Mouse (Mus musculus): ENCODE data around the gene Tpbpa.
"Not testable (repeated sequence)": the region's sequence is repeated elsewhere in the genome, so short reads cannot be mapped to it uniquely, and the experiment has no call there.

Gene Tpbpa

GRCm38 (mm10) chr13:60941884-60942283 lies at the start of gene Tpbpa:
TSS of gene Tpbpa (minus strand) at chr13:60941984.
- not testable (repeated sequence) for DNase-seq (ENCODE audit: extremely low read depth, low read depth)

- not testable (repeated sequence) for DNase-seq (ENCODE audit: extremely low read depth, low read depth)
Observed at GRCm38 (mm10) chr13:60986915-60987314, 45.1 kb upstream of the Tpbpa start.

DNA sequence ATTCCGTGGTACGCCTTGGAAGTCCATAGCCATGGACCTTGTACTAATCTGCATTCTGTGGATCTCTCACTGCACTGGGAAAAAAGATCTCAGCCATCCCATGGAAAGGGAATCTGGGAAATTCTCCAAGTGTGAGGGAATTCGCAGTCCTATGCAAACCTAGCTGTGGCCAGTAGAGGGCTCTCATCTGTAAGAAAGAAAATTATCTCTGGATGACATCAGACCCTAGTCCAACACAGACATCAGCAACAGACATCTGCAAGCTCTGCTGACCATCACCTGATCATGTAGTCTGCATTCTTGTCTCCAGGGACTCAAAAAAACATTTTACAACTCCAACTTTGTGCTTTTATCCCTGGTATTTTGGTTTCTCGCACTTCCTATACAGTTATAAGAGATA lies 30.5 kb upstream of the Tpbpa start:
- DNase-seq (ENCODE audit: extremely low read depth, low read depth), result not testable (repeated sequence)

DNA sequence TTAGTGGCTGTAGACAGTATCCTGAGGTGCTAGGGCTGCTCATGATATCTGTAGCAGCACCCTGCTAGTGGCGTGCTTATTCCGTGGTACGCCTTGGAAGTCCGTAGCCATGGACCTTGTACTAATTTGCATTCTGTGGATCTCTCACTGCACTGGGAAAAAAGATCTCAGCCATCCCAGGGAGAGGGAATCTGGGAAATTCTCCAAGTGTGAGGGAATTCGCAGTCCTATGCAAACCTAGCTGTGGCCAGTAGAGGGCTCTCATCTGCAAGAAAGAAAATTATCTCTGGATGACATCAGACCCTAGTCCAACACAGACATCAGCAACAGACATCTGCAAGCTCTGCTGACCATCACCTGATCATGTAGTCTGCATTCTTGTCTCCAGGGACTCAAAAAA lies 22.2 kb upstream of the Tpbpa start:
- DNase-seq (ENCODE audit: extremely low read depth, low read depth), result not testable (repeated sequence)

GRCm38 (mm10) chr13:60961706-60962105 lies 19.9 kb upstream of the Tpbpa start:
- DNase-seq (ENCODE audit: extremely low read depth, low read depth), result no peak

DNA sequence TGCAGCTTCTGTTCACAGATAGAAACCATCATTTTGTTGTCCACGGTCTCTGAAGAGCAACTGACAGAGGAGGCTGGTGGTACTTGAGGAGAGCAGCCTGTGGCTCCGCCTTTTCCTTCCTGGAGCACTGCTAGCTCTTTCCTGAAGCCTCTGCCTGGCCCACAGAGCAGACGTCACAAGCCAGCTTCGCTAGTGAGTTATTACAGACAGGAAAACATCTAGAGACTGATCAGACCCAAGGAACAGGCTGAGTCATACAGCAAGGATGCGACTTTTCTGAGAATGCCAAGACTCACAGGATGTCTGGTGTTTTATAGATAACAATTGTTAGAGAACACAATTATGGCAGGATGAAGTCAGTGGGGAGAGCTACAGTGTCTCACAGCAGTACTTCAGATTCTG lies 5.3 kb downstream of the Tpbpa start, which contains the start of the genes Gm49391 and Ctla2a:
Gm49391 (minus strand) TSS at position 72 of the 402 bp plus-strand sequence.
Ctla2a (minus strand) TSS at position 126 of the 402 bp plus-strand sequence.
- DNase-seq (ENCODE audit: extremely low read depth, low read depth), result peak; percentile 98

- not testable (repeated sequence) for DNase-seq (ENCODE audit: extremely low read depth, low read depth)
Observed at GRCm38 (mm10) chr13:60935490-60935889, 6.3 kb downstream of the Tpbpa start, which contains the start of gene Gm49393. TSS of gene Gm49393 (minus strand) at chr13:60935590.

GRCm38 (mm10) chr13:60904780-60905179 lies 37.0 kb downstream of the Tpbpa start, which contains the start of gene Tpbpb:
TSS of gene Tpbpb (minus strand) at chr13:60904880.
- DNase-seq (ENCODE audit: extremely low read depth, low read depth), result not testable (repeated sequence)

DNA sequence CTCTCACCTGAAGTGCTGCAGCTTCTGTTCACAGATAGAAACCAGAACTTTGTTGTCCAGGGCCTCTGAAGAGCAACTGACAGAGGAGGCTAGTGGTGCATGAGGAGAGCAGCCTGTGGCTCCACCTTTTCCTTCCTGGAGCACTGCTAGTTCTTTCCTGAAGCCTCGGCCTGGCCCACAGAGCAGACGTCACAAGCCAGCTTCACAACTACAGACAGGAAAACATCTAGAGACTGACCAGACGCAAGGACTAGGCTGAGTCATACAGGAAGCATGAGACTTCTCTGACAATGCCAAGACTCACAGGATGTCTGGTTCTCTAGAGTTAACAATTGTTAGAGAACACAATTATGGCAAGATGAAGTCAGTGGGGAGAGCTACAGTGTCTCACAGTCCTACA lies 44.5 kb downstream of the Tpbpa start, which contains the start of gene Ctla2b:
Ctla2b (minus strand) TSS at position 120 of the 400 bp plus-strand sequence.
- DNase-seq (ENCODE audit: extremely low read depth, low read depth), result no peak

DNA sequence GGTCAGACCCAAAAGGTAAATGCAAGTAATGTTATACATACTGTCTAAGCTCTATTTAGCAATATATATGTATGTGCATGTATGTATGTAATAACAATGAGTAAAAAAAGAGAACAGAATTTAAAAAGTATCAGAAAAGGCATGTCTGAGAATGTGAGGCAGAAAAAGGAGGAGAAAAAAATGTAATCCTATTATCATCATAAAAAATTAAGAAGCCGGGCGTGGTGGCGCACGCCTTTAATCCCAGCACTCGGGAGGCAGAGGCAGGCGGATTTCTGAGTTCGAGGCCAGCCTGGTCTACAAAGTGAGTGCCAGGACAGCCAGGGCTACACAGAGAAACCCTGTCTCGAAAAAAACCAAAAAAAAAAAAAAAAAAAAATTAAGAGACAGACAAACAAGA lies 45.0 kb downstream of the Tpbpa start, which contains the start of gene Gm49392:
Gm49392 (minus strand) TSS at position 101 of the 400 bp plus-strand sequence.
- not testable (repeated sequence) for DNase-seq (ENCODE audit: extremely low read depth, low read depth)

DNA sequence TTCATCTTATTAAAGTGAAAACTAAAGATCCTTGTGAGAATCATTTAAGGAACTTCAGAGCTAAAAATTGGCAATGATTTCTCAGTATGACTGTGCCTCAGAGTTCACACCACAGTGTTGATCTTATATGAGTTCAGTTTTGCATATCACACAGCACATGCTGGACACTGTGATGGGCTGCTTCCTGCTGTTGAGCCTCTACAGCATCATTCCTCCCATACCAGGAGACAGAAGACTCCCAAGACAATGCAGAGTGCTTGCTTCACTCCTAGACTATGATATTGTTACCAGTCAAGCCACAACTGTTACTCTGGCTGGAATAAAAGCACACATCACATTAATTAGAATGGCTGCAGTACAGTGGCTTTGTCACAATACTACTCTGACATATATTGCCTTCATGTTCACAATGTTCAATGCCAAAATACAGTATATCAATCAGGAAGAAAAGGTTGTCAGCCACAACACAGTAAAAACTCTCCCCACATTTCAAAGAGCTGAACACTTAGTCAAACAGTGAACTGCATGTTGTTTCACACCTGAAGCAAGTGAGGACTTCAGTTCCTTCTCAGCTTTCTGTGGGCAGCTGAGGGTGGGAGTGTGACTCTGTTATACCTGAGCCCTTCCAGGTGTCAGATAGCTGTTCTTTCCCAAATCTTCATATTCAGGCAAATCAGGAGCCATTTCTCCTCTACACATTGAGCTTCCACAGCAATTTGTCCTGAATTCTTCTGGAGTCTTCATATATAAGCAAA lies 46.2 kb downstream of the Tpbpa start:
- DNase-seq (ENCODE audit: extremely low read depth, low read depth), result no peak

DNA sequence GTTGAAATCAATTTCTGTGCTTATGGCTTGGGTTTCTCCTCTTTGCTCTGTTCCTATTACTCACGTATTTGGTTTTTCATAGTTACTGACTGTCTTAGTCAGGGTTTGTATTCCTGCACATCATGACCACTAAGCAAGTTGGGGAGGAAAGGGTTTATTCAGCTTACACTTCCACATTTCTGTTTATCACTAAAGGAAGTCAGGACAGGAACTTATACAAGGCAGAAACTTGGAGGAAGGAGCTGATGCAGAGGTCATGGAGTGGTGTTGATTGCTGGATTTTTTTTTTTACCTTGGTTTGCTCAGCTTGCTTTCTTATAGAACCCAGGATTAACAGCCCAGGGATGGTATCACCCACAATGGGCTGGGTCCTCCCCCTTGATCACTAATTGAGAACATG lies 49.5 kb downstream of the Tpbpa start:
- no peak for DNase-seq (ENCODE audit: extremely low read depth, low read depth)
